Mouse (Mus musculus) monocyte, adult 5-6 weeks (primary cell): ENCODE data around the gene Tmem91. TPM values are rescaled to one million over a fixed set of nuclear protein-coding genes. Genes with fewer than 3 reads are reported as not detected.

ENCODE experiments used
- ATAC-seq: fragments of 153-309, 156-312 bp; replicated peaks from 2 replicates; pipeline ENCODE4 v1.8.0; 2017; ENCODE audit warnings: mild to moderate bottlenecking; ENCODE audit not compliant: low TSS enrichment, insufficient number of reproducible peaks, severe bottlenecking, poor library complexity, low FRiP score
- total RNA-seq: library from RNA; stranded (forward); fragments of 200-1000, 200-491, 200-594 nt; gene quantifications from 3 replicates; pipeline ENCODE4 v1.2.3, GENCODE M21; 2017

Tmem91 gene
- total RNA-seq, 1 experiment from 2014 or later: 0.29 TPM

GRCm38 (mm10) chr7:25644136-25644535 is 30.8 kb downstream of the Tmem91 start:
- no peak for ATAC-seq

DNA sequence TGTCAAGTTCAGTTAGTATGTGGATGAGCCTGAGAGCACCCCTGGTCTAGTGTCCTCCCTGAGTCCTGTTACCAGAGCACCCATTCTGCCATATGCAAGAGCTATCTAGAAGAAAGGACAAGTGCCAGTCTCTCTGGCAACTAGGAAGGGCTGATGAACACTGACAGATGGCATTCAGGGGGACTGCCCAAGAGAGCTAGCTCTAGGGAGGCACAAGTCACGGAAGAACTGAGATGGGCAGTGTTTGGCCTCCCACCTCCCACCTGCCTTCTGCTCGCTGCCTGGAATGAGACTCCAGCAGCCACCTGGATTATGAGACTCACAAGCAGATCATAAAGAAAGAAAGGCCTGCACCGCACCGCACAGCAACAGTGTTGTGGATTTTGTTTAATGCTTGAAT is 35.2 kb downstream of the Tmem91 start:
- no peak for ATAC-seq

DNA sequence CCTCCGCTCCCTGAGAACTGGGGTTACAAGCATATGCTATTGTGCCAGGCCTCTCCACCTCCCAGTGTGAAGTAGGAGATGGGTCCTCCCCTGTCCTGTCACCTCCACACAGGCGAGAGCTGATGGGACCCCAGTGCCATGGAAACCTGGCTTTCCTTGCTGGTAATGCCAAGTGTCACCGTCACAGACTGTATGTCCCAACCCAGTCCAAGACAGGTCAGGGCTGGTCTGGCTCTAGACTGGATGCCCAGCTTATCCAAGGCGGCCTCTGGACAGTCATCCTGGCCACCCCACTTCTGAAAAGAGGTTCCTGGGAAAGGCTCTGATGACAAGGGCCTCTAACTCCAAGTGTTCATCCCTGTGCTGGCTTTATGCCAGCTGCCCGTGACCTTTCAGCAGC is 37.9 kb downstream of the Tmem91 start:
- no peak for ATAC-seq

DNA sequence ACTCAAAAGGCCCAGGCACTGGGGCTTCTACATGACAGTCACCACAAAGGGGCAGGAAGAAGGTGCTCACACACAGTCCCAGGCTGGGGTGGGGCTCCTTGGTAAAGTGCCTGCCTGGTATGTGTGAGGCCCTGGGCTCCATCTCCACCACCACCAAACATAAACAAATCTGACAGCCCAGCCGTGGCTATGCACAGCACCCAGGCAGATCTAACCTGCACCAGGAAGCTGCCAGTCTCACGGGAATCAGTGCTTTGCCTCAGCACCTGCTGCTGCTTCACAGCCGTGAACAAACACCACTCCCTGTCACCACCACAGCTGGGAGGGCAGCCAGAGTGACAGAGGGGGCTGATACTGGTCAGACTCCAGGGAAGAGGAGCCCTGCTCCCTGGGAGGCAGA is 38.6 kb downstream of the Tmem91 start:
- ATAC-seq: no peak

- ATAC-seq: peak; percentile 52
Observed at GRCm38 (mm10) chr7:25632679-25633078, 42.3 kb downstream of the Tmem91 start.

DNA sequence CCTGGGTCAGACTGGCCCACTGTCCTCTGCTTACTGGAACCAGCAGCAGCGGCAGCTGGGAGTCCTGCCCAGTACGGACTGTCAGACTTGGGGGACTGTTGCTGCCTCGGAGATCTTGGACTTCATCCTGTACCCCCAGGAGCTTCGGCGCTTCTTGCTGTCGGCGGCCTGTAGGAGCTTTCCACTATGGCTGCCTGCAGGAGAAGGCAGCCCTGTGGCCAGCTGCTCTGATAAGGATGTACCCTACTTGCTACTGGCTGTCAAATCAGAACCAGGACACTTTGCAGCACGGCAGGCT is 46.7 kb downstream of the Tmem91 start:
- no peak for ATAC-seq

- ATAC-seq: no peak
Observed at GRCm38 (mm10) chr7:25627431-25628322, 47.3 kb downstream of the Tmem91 start.

GRCm38 (mm10) chr7:25626509-25627430 is 48.2 kb downstream of the Tmem91 start, which contains the start of gene B3gnt8:
TSS of gene B3gnt8 (plus strand) at chr7:25626654.
- no peak for ATAC-seq

- ATAC-seq: no peak
Observed at GRCm38 (mm10) chr7:25625594-25626250, 49.2 kb downstream of the Tmem91 start.

- ATAC-seq: no peak
Observed at GRCm38 (mm10) chr7:25624851-25625250, 50.1 kb downstream of the Tmem91 start.

DNA sequence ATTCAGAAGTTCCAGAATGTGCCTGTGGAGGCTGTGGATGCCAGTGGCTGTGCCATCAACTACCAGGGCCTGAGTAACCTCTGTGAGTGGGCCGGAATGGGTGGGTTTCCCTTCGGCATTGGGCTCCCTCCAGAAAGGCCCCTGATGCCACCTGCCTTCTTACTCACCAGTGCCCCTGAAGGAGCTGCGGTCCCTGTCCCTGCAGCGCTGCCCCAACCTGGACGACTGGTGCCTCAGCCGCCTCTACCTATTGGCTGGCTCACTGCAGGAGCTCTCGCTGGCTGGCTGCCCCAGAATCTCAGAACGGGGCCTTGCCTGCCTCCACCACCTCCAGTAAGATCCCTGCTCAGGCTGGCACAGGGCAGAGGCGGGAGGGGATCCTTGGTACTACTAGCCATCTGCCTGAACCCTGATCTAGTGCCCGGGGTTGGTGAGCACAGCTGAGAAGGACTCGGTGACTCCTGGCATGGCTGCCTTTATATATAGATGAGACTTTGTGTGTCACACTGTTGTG is 51.1 kb downstream of the Tmem91 start:
- ATAC-seq: no peak

GRCm38 (mm10) chr7:25620751-25621150 is 54.2 kb downstream of the Tmem91 start:
- no peak for ATAC-seq

DNA sequence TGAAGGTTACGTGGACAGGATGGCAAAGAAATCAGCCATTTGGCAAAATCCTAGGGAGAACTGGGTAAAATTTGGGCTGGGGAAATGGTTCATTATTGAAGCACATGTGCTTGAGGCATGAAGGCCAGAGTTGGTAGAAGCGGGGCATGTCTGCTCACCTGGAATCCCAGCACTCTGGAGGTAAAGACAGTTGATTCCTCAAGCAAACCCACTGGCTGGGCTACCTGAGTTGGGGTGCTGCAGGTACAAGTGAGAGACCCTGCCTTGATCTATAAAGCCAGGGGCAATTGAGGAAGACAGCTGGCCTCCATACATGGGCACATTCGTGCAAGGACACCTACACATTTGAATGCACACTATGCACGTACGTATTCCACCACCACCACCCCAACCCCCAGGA is 54.9 kb downstream of the Tmem91 start:
- ATAC-seq: no peak

GRCm38 (mm10) chr7:25619722-25619991 is 55.3 kb downstream of the Tmem91 start:
- no peak for ATAC-seq

Other genes starting within 250 kb of the Tmem91 start
- gene Ceacam1, start 197.6 kb downstream of the Tmem91 start, total RNA-seq: 207 to 253 TPM (median 236 TPM) in 3 replicates
- gene Ceacam2, start 135.3 kb downstream of the Tmem91 start, total RNA-seq: 0.78 TPM in 1 of 3 replicates, not detected in the others
- gene Erich4, start 59.3 kb downstream of the Tmem91 start, total RNA-seq: not detected in 3 replicates
- 37.9 to 60.2 TPM (median 48.5 TPM) in 3 replicates for gene Dmac2, start 55.8 kb downstream of the Tmem91 start, total RNA-seq
- 3.4 to 9.2 TPM (median 5.4 TPM) in 3 replicates for gene B3gnt8, start 48.5 kb downstream of the Tmem91 start, total RNA-seq
- gene Bckdha, start 16.2 kb downstream of the Tmem91 start, total RNA-seq: 21.4 to 28.0 TPM (median 26.7 TPM) in 3 replicates
- gene Exosc5, start 16.0 kb downstream of the Tmem91 start, total RNA-seq: 20.9 to 26.6 TPM (median 23.0 TPM) in 3 replicates
- gene B9d2, start 5.6 kb upstream of the Tmem91 start, total RNA-seq: 29.3 to 50.4 TPM (median 44.2 TPM) in 3 replicates
- gene Tgfb1, start 11.8 kb upstream of the Tmem91 start, total RNA-seq: 59.4 to 115 TPM (median 71.4 TPM) in 3 replicates
- 33.9 to 38.4 TPM (median 36.5 TPM) in 3 replicates for gene Ccdc97, start 43.9 kb upstream of the Tmem91 start, total RNA-seq
- 116 to 171 TPM (median 131 TPM) in 3 replicates for gene Hnrnpul1, start 79.6 kb upstream of the Tmem91 start, total RNA-seq
- gene Axl, start 113.5 kb upstream of the Tmem91 start, total RNA-seq: 4.9 to 6.4 TPM (median 5.8 TPM) in 3 replicates
- not detected in 3 replicates for gene Cyp2s1, start 141.7 kb upstream of the Tmem91 start, total RNA-seq
- not detected in 3 replicates for gene Cyp2b10, start 222.5 kb upstream of the Tmem91 start, total RNA-seq